Mouse (Mus musculus) G1E-ER4 (cell line): ENCODE results near the gene Plekhg1. TPM values are rescaled to one million over a fixed set of nuclear protein-coding genes. Genes with fewer than 3 reads are reported as not detected.

Source experiments
- GATA1 ChIP-seq: IDR thresholded peaks from one replicate; pipeline ENCODE4 v1.8.0; 2012; ENCODE audit warnings: low read length, inconsistent platforms
- polyA plus RNA-seq: library from polyadenylated mRNA; stranded (reverse); fragments of >175 nt; gene quantifications from 2 replicates; pipeline ENCODE4 v1.2.3, GENCODE M21; 2012

Plekhg1 gene
- polyA plus RNA-seq, 1 experiment = not detected

DNA sequence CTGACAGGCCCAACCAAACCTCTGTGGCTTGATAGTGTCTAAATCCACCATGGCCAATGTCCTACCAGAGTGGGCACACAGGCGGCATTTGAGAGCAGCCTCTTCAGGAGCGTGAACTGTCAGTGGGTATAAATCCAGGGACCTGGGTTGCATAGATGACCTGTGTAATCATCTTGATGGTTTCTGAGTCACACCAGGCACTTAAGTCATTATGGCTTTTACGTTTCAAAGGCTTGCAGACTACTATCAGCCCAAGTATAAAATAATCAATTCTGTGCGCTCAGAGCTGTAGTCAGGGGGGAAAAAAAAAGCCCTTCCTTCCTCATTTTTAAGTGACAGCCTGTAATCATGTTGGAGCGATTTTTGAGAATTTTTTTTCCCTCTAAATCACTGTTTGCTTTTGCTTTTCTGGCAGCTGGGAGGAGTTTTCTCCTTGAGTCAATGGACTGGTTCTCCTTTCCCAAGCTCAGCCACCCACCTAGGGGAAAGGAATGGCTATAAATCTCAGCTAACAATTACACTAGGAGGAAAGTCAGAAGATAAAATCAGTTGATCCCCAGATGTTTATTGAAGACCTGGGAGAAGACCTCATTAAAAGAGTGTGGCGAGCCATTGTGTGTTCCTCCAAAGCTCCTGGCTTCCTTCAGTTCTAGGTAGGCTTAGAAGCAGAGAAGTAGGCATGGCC, 99.7 kb downstream of the Plekhg1 start:
- TF ChIP-seq GATA1 = no peak

DNA sequence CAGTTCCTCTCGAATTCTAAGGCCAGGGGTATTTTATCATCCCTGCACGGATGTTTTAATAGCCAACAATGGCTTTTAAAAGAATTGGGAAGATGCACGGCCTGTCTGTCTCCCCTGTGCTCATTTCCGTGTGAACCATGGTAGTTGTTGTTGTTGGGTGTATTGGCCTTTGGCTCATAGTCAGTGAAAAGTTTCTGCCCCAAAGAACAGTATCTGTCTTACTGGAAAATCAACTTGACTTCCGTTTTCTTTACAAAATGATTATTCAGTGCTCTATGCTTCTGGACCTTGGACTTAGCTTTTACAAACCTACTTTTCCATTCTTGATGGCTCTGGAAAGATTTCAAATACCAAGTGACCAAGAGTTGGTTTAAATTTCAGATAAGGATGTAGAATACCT, 104.3 kb downstream of the Plekhg1 start:
- TF ChIP-seq GATA1 = no peak

DNA sequence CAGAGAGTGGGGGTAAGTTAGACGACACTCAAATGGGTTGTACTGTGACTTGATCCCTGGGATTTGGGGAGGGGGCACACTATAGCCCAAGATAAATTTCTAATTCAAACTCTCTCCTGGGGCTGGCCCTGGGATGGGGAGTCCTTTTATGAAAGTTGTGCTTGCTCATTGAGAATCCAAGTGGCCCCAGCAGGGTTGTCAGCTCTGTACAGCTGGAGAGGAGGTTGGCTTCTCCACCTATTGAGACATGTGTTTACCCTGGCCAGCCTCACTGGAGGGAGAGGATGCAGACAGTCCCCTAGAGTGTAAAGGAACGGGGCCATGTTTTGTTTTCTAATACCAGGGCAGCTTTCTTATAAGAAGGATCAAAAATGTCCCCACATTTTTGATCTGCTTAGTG, 106.9 kb downstream of the Plekhg1 start:
- no peak for TF ChIP-seq GATA1

DNA sequence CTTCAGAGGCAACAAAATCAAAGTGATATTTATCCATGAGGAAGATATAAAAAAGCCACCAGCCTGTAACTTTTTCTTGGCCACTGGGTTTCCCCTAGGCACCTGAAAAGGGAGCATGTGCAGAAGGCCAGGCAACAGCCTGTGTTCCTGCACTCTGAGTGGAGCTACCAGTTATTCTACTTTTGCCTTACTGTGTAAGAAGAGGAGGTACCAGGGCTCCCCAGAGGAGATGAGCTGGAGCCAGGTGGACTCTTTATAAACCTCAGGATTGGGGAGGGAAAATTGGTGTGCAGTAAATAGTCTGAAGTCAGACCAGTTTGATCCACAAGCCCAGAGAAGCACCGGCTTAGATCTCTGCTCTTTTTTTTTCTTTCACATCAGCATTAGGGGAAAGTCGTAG, 111.3 kb downstream of the Plekhg1 start:
- TF ChIP-seq GATA1 = no peak

DNA sequence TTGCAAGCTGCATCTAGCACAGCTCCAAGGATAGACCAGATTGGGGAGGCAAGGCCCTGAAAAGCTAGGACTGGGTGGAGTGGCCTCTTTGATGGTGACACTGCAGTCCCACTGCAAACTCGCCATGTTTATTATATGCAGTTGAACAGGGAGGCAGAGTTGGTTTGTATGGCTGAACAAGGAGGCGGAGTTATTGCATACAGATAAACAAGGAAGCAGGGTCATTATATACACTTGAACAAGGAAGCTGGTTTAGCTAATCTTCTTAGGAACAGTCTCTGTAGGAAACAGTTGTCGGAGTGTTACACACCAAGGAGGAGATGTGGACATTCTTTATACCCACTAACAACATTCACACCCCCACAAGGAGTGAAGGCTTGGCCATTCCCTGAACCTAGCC, 112.6 kb downstream of the Plekhg1 start:
- TF ChIP-seq GATA1 = no peak

DNA sequence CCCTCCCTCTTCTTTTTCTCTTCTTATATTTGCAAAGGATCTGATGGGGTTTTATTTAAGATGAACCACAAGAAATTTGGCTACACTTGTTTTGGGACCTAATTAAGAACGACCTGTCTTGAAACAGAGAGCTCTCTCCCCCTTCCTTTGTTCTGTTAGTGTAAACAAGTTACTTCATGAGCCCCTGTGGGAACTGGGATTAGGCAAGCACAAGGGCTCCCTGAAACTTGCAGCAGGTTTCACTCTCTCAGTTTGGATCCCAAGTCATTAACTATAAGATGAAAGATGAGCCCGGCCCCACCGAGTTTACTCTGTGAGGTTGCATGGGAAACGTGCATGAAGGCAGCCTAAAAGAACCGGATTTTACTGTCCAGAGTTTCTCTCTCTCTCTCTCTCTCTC, 117.7 kb downstream of the Plekhg1 start:
- TF ChIP-seq GATA1 = no peak

DNA sequence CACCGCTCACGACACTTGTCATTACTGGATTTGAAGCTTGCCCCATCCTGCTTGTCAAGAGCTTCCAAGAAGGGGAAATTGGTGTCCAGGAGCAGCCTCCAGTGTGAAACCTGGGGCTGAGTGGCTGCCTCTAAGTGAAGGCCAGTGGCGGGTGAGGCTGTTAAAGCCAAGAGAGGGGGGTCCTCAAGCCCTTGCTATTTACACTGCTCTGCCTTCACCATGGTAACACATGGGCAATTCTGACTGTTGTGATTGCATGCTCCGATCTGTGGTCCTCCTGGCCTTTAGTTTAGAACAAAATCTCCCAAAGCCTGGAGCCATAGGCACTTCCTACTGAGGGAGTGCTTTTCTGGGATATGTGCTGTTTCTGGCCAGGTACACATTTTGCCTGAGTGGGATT, 118.3 kb downstream of the Plekhg1 start:
- no peak for TF ChIP-seq GATA1

DNA sequence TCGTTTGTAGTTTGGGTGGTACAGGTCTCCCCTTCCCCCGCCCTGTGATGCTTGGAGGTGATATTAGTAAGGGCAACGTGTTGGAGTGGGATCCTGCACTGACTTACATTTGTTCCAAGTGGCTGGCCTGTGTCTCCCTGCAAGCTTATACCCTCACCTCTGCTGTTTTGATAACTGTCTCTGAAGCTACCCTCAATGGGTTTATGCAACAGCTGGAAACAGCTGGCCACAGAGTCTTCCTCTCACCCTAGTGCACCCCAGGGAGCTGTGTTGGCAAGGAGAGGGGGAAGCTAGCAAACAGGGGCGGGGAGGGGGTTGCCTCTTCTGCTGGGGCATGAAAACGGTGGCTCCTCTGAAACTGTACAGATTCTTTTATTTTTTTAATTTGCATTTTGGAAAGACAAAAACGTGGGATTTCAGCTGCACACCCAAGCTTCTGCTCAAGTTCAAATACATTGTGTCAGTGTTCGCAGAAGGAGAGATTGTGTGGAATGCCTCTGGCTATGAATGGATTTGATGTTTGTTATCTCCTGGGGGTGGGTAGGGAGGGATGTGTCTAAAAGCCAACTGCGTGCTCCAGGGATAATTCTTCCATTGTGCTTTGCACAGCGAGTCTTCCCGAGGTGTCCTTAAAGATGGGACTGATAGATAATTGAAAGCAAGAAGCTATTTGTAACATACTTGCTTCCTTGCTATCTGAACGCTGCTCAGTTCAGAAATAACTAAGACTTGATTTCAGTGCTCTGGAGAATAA, 119.0 kb downstream of the Plekhg1 start:
- no peak for TF ChIP-seq GATA1

DNA sequence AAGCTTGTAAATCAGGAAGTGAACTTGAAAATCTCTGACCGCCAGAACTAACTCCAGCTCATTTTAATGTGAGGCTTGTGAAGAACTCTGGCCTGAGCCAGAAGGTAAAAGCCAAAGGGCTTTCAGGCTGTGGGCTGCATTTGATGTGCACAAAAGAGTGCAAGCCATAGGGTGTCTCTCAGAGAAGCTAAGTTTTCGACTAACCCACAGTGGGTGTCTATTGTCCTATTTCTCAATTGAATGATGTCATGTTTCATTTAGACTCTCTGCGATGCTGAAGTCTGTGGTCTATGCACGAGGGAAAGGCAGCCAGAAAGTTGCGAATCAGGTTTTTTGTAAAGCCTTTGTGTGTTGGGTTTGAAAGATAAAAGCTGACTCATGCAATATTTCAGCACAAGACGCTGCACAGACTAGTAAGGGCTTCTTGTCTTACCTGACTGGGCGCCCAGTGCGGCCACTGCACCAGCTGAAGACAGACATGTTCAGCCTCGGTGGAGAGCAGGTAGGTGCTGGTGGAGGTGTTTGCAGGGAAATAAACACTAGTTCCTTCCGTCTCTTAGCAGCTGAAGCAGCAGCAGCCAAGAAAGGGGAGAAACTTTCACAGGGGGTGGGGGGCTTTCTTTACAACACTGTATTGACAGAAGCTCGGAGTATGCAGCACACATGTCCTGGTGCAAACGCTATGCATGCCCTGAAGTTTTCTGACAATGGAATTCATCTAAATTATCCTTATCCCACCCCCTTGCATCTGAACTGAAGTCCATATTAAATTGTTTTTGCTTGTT, 123.4 kb downstream of the Plekhg1 start:
- no peak for TF ChIP-seq GATA1

DNA sequence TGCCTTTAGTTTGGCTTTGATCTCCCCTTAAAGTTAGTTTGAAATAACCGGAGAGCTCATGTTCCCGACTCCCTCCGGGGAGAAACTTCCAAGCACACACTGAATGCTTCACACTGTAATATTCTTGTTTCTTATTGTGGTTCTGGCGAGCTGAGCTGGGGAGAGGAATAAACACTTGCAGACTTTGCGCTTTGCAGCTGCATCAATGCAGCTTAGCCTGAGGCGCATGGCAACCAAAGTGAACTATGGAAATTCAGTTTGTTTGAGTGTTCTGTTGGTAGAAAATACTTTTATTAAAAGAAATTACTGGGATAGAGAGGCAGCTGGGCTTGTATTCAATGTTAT, 124.0 kb downstream of the Plekhg1 start:
- TF ChIP-seq GATA1 = no peak

DNA sequence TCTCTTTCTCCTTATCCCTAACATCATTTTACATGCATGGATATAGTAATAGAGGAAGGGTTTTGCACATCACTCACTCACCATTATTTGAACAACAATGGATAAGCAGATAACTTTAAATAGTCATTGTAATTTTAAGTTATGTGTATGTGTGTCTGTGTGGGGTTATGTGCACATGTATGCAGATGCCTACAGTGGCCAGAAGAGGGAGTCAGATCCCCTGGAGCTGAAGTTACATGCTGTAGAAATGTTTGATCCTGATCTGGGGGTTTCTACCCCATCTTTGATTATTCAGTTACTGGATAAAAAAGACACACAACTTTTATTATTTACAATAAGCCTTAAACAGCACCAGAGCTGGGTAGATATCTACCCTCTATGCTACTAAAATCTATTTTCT, 127.1 kb downstream of the Plekhg1 start:
- TF ChIP-seq GATA1 = no peak

DNA sequence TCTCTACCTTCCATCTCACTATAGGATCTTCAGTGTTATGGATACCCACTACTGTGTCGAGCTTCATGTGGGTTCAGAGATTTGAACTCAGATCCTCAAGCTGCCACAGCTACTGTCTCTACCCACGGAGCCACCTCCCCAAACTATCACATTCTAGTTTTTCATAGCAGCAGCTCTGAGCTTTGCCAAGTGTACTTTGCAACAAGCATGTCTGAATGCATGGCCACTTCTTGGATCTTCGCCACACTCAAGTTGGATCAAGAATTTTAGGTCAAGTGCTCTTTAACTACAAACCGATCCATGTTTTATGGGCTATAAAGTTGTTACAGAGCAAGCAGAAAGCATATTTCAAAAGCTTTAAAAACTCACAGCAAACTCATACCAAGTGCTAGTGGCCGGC, 130.7 kb downstream of the Plekhg1 start:
- TF ChIP-seq GATA1 = no peak

DNA sequence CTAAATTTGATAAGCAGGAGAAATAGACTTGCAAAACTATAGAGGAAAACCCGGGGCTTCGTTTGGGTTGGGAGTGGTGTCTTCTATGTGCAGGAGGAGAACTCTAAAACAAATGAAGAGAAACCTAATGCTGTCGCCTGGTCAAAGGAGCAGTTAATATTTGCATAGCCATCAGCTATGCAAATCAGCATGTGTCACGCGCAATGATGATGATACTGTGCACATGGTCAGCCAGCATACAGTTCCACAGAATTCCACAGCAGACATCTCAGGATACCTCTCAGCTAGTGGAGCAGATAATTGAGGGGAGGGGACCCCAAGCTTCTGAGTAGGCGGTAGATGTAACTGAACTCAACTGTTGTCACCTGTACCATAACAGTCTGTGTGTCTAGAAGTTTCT, 133.3 kb downstream of the Plekhg1 start:
- no peak for TF ChIP-seq GATA1

DNA sequence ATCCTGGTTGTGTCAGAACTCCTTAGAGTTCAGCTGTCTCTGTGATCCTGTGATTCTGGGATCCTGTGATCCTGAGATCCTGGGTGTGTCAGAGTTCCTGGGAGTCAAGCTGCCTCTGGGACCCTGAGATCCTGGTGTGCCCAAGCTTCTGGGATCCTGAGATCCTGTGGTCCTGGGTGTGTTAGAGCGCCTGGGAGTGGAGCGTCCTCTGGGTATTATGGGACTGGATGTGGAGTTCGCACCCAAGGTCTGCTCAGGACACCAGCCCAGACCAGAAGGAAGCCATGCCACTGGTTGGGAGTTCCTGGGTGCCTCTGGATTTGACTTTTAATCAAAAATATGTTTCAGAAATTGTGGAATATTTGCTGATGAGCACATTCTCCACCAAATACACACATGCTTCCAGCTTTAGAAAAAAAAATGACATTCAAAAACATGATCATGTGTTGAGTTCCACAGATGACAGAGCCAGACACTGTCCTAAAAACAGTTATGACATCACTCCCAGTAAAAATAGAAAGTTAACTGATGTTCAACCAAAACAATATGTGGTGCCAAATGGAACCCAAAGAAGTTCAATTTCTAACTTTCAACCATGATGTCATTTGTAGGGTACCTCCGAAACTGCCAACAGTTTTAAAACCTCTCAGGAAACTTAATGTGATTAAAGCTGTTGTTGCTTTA, 137.8 kb downstream of the Plekhg1 start:
- no peak for TF ChIP-seq GATA1

DNA sequence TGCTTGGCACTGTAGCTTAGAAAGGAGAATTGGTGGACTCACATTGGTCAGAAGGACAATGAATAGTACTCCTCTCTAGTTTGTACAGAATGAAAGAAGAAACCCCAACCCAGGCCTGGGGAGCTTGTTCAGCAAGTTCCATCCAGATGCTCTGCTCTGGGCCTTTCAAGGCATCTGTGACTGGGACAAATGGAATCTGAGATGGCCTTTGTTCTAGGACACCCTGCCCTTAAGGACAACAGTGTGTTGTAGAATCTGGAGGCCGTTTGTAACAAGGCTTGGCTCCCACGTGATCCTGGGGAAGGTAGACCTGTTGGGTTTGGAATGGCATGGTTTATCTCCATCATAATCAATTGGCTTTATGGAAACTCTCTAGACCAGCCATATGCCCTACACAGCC, 141.0 kb downstream of the Plekhg1 start:
- TF ChIP-seq GATA1 = no peak

DNA sequence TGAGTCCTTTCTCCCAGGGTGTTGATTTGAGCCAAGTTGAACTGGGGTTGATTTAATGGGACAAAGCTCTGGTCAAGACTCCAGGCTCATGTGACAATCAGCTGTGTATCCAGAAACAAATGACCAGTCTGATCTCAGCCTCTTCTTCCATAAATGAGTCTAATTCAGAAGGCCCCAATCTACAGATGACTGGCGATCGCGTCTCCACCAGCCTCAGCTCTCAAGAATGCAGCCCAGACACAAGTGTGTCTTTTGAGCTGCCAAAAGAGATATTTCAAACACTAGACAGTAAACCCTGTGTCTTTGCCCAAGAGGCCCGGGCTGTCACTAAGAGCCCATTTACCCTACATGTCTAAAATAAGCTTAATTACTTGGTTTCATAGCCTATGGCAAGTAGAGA, 148.3 kb downstream of the Plekhg1 start:
- TF ChIP-seq GATA1 = no peak
